Mouse (Mus musculus) hindbrain, embryonic 14.5 days (tissue): ENCODE results near the gene Ppp1r10. TPM values are rescaled to one million over a fixed set of nuclear protein-coding genes. Genes with fewer than 3 reads are reported as not detected.

Experiments
- ATAC-seq: fragments of 200-750 bp; cut with Nextera tagmentation; 2 replicates; pipeline ENCODE4 v1.8.0; 2017; ENCODE audit warnings: moderate number of reproducible peaks, mild to moderate bottlenecking, moderate TSS enrichment, moderate library complexity; ENCODE audit not compliant: low FRiP score
- DNase-seq: peaks from one replicate; pipeline ENCODE4 v3.0.0-alpha.2; 2015; ENCODE audit warnings: low spot score
- H3K27ac ChIP-seq: fragments of 300-500 bp; sonication (generic); 2 replicates; pipeline ENCODE4 v1.5.1; 2014; ENCODE audit warnings: mild to moderate bottlenecking, moderate library complexity
- H3K27me3 ChIP-seq: fragments of 300-500 bp; sonication (generic); 2 replicates; pipeline ENCODE4 v1.6.1; 2014; ENCODE audit warnings: mild to moderate bottlenecking, low read length, mixed read lengths; ENCODE audit not compliant: control insufficient read depth, insufficient read depth
- H3K36me3 ChIP-seq: fragments of 300-500 bp; sonication (generic); replicated peaks from 2 replicates; pipeline ENCODE4 v1.6.1; 2014; ENCODE audit not compliant: control insufficient read depth, insufficient read depth
- H3K4me1 ChIP-seq: fragments of 300-500 bp; sonication (generic); replicated peaks from 2 replicates; pipeline ENCODE4 v1.6.1; 2014; ENCODE audit warnings: antibody characterized with exemption, low read length, mixed read lengths; ENCODE audit not compliant: control insufficient read depth, insufficient read depth
- H3K4me2 ChIP-seq: fragments of 300-500 bp; sonication (generic); replicated peaks from 2 replicates; pipeline ENCODE4 v1.6.1; 2014; ENCODE audit warnings: mild to moderate bottlenecking, moderate library complexity
- H3K4me3 ChIP-seq: fragments of 300-500 bp; sonication (generic); replicated peaks from 2 replicates; pipeline ENCODE4 v1.5.1; 2014; ENCODE audit warnings: mild to moderate bottlenecking, low read length
- H3K9ac ChIP-seq: fragments of 300-500 bp; sonication (generic); 2 replicates; pipeline ENCODE4 v1.6.1; 2014
- H3K9me3 ChIP-seq: fragments of 300-500 bp; sonication (generic); 2 replicates; pipeline ENCODE4 v1.6.1; 2016; ENCODE audit warnings: low read length; ENCODE audit not compliant: control insufficient read depth
- WGBS: fragments of 180-500 bp; shearing (Covaris S2); extraction: QIAGEN DNeasy Blood & Tissue Kit; methylation state at CpG from one replicate; pipeline ENCODE4 v1.1.7; 2014; 5-methylcytosine and 5-hydroxymethylcytosine counted together
- polyA plus RNA-seq: library from polyadenylated mRNA; unstranded; fragments of >200 nt; fragmentation: Nextera tagmentation; extraction: Ambion mirVana; gene quantifications from 2 replicates; pipeline ENCODE4 v1.2.1, GENCODE M21; 2014

Gene Ppp1r10
- polyA plus RNA-seq, 1 experiment from 2014 or later: 37.9 TPM

DNA sequence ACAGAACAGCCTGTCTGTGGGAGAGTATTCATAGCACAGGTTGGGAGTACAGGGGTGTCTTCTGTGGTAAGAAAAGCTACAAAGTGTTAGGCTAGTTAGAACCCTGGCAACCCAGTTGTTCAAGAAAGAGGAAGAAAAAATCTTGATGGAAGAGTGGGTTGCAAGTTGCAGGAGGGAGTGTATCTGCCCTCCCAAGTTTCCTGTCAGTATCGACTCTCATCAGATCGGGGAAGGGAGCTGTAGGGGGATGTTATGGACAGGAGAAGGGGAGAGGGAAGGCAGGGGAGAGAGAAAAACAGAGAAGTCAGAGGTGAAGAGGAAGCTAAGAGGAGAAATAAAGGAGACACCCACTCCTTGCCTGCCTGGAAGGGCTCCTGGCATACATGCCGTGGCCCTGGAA is 15.6 kb upstream of the Ppp1r10 start:
- no peak for DNase-seq
- 96% methylated on average over 3 of the region's 3 CpGs for WGBS
- H3K4me1 ChIP-seq: peaks cover 17% of the 10 kb centered on the region
- H3K9me3 ChIP-seq: no peaks in the 10 kb centered on the region
- H3K27ac ChIP-seq: no peak overlapping the region
- H3K27me3 ChIP-seq: no peaks in the 10 kb centered on the region
- ATAC-seq: no peak
- no peak overlapping the region for H3K4me3 ChIP-seq
- H3K36me3 ChIP-seq: peaks cover 79% of the 10 kb centered on the region
- no peak overlapping the region for H3K9ac ChIP-seq
- H3K4me2 ChIP-seq: no peak overlapping the region

DNA sequence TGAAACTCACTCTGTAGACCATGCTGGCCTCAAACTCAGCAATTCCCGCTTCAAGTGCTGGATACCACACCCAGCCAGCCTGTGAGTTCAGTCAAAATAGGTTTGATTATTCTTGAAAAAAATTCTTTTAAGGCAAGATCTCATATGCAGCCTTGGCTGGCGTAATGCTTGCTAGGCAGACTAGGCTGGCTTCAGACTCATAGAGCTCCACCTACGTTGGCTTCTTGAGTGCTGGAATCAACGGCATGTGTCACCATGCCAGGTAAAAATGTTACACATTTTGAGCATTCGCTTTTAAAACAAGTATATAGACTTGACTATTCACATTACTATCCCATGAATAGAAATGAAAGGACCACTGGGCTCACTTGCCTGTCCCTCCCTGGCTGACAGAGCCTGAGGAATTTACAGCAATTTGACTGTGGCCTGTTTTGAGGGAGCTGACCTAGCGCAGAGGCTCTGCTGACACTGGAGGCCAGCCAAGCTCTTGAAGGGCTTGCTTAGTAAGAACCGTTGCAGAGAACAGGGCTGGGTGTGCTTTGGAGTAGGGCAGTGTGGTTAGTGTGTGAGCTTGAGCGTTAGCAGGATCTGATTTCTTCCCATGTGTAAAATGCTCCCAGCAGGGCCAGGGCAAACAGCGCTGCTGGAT is 12.8 kb upstream of the Ppp1r10 start:
- DNase-seq (no peak), ATAC-seq (no peak)
- Histone ChIP-seq H3K9me3 (no peaks in the 10 kb centered on the region), H3K9ac (no peak overlapping the region; the same call in 1 of the 2 replicates), H3K36me3 (peaks cover 99% of the 10 kb centered on the region), H3K4me2 (no peak overlapping the region), H3K27me3 (no peaks in the 10 kb centered on the region), H3K4me1 (peaks cover 8% of the 10 kb centered on the region), H3K27ac (no peak overlapping the region), H3K4me3 (no peak overlapping the region)
- WGBS: 92% methylated on average over 9 of the region's 9 CpGs

DNA sequence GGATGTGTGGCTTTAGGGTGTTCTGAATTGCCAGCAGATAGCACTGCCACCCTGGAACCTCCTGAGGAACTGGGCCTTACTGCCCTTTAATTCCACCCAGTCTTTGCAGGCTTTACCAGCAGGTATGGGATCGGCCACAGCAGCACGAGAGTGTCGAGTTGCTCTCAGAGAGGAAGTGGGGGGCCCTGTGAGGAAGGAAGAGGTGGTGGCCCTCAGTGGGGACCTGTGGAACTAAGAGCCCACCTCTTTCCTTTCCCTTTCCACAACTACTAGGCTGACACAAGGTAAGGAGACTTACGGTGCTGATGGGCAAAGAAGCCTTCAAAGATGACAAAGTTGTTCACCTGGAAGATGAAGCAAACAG is 12.3 kb upstream of the Ppp1r10 start:
- no peak overlapping the region for H3K4me3 ChIP-seq
- H3K36me3 ChIP-seq: peaks cover 99% of the 10 kb centered on the region
- ATAC-seq (no peak), DNase-seq (no peak)
- H3K9me3 ChIP-seq: no peaks in the 10 kb centered on the region
- no peaks in the 10 kb centered on the region for H3K27me3 ChIP-seq
- WGBS: 84% methylated on average over 4 of the region's 4 CpGs
- no peak overlapping the region for H3K4me2 ChIP-seq
- peaks cover 13% of the 10 kb centered on the region for H3K4me1 ChIP-seq
- H3K27ac ChIP-seq: no peak overlapping the region
- H3K9ac ChIP-seq: no peak overlapping the region

- Histone ChIP-seq H3K4me1 (peaks cover 15% of the 10 kb centered on the region), H3K36me3 (peaks cover 83% of the 10 kb centered on the region), H3K27me3 (no peaks in the 10 kb centered on the region), H3K4me3 (no peak overlapping the region), H3K9ac (no peak overlapping the region), H3K27ac (no peak overlapping the region), H3K4me2 (no peak overlapping the region), H3K9me3 (no peaks in the 10 kb centered on the region)
- no peak for DNase-seq
- no peak for ATAC-seq
- 97% methylated on average over 1 of the region's 1 CpGs for WGBS
These were observed 10.6 kb upstream of the Ppp1r10 start for GRCm38 (mm10) chr17:35905587-35905986.

DNA sequence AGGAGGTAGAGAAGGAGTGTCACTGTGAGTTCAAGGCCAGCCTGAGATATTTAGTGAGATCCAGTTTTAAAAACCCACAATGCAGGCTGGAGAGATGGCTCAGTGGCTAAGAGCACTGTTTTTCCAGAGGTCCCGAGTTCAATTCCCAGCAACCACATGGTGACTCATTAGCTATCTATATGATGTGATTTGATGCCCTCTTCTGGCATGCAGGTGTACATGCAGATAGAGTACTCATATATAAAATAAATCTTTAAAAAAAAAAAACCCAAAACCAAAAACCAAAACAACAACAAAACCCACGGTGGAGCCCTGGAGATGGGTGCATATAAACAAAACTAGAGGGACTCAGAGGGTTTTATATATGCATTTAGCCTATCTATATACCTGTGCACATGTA is 8.6 kb upstream of the Ppp1r10 start:
- Histone ChIP-seq H3K4me3 (peak overlapping the region; percentile 63; the same call in 1 of the 2 replicates), H3K9me3 (no peaks in the 10 kb centered on the region), H3K27ac (no peak overlapping the region), H3K4me2 (peak overlapping the region; percentile 75), H3K9ac (no peak overlapping the region), H3K27me3 (no peaks in the 10 kb centered on the region), H3K4me1 (peaks cover 15% of the 10 kb centered on the region), H3K36me3 (peaks cover 72% of the 10 kb centered on the region)
- ATAC-seq: no peak
- no peak for DNase-seq
- WGBS: 87% methylated on average over 2 of the region's 2 CpGs

GRCm38 (mm10) chr17:35909186-35909918 is 6.9 kb upstream of the Ppp1r10 start:
- 21% methylated on average over 20 of the region's 20 CpGs for WGBS
- DNase-seq (no peak), ATAC-seq (peak; percentile 41)
- Histone ChIP-seq H3K9me3 (no peaks in the 10 kb centered on the region), H3K27me3 (no peaks in the 10 kb centered on the region), H3K4me2 (peak overlapping the region; percentile 75), H3K4me1 (peaks cover 15% of the 10 kb centered on the region), H3K27ac (peak overlapping the region; percentile 90), H3K9ac (peak overlapping the region; percentile 85), H3K36me3 (peaks cover 65% of the 10 kb centered on the region), H3K4me3 (peak overlapping the region; percentile 63)

GRCm38 (mm10) chr17:35909919-35910369 is 6.3 kb upstream of the Ppp1r10 start, which contains the start of gene Atat1:
Gene Atat1, minus strand, starts transcription at chr17:35910075.
- Histone ChIP-seq H3K27me3 (no peaks in the 10 kb centered on the region), H3K36me3 (peaks cover 60% of the 10 kb centered on the region), H3K27ac (peak within 1 kb of the TSS; percentile 90), H3K9ac (peak within 1 kb of the TSS; percentile 85), H3K4me3 (peak within 1 kb of the TSS; percentile 63), H3K9me3 (no peaks in the 10 kb centered on the region), H3K4me1 (peaks cover 15% of the 10 kb centered on the region), H3K4me2 (peak within 1 kb of the TSS; percentile 75)
- 3% methylated on average over 25 of the region's 25 CpGs for WGBS
- DNase-seq: peak; percentile 95
- peak; percentile 93 for ATAC-seq

DNA sequence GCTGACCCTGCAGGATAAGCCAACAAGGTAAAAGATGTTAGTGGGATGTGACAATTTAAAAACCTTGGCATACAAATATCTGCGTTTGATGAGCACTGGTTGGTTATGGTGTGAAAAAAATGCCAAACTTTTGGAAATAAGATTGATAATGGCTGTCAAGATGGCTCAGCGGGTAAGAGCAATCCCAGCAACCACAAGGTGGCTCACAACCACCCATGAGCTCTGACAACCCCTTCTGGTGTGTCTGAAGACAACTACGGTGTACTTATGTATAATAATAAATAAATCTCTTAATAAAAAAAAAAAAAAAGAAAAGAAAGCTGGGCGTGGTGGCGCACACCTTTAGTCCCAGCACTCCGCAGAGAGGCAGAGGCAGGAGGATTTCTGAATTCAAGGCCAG is 1.3 kb upstream of the Ppp1r10 start:
- H3K27me3 ChIP-seq: no peaks in the 10 kb centered on the region
- DNase-seq: no peak
- H3K9ac ChIP-seq: no peak overlapping the region
- no peaks in the 10 kb centered on the region for H3K9me3 ChIP-seq
- no peak for ATAC-seq
- peak overlapping the region; percentile 97 for H3K4me2 ChIP-seq
- peak overlapping the region; percentile 64; the same call in 1 of the 2 replicates for H3K4me3 ChIP-seq
- H3K4me1 ChIP-seq: peaks cover 14% of the 10 kb centered on the region
- H3K27ac ChIP-seq: no peak overlapping the region
- WGBS: 87% methylated on average over 6 of the region's 6 CpGs
- H3K36me3 ChIP-seq: peaks cover 24% of the 10 kb centered on the region; the same call in 1 of the 2 replicates

GRCm38 (mm10) chr17:35915538-35916296 is 517 bp upstream of the Ppp1r10 start:
- Histone ChIP-seq H3K36me3 (peaks cover 24% of the 10 kb centered on the region; the same call in 1 of the 2 replicates), H3K27ac (peak overlapping the region; percentile 99), H3K9ac (peak overlapping the region; percentile 98), H3K9me3 (no peaks in the 10 kb centered on the region), H3K4me2 (peak overlapping the region; percentile 97), H3K4me1 (peaks cover 21% of the 10 kb centered on the region), H3K27me3 (no peaks in the 10 kb centered on the region), H3K4me3 (peak overlapping the region; percentile 64)
- DNase-seq (no peak), ATAC-seq (no peak)
- WGBS: 4% methylated on average over 28 of the region's 28 CpGs
